Mouse (Mus musculus) testis, adult 2 months (tissue): ENCODE measurements around the gene Herc2. TPM values are rescaled to one million over a fixed set of nuclear protein-coding genes. Genes with fewer than 3 reads are reported as not detected.

Experiments
- H3K27ac ChIP-seq: fragments of 200-500 bp; 2 replicates; pipeline ENCODE4 v1.5.1; 2012; ENCODE audit warnings: low read depth, low read length; ENCODE audit not compliant: control insufficient read depth, insufficient read depth
- H3K27me3 ChIP-seq: fragments of 200-500 bp; 2 replicates; pipeline ENCODE4 v1.6.1; 2012; ENCODE audit warnings: mild to moderate bottlenecking, low read length, moderate library complexity; ENCODE audit not compliant: control insufficient read depth, insufficient read depth
- H3K36me3 ChIP-seq: fragments of 200-500 bp; 2 replicates; pipeline ENCODE4 v1.6.1; 2012; ENCODE audit warnings: mild to moderate bottlenecking, low read length; ENCODE audit not compliant: control insufficient read depth, insufficient read depth
- H3K4me1 ChIP-seq: fragments of 200-500 bp; 2 replicates; pipeline ENCODE4 v1.6.1; 2012; ENCODE audit warnings: low read length; ENCODE audit not compliant: control insufficient read depth, insufficient read depth
- H3K4me3 ChIP-seq: fragments of 200-500 bp; 2 replicates; pipeline ENCODE4 v1.5.1; 2012; ENCODE audit warnings: low read depth, mild to moderate bottlenecking, low read length, moderate library complexity, mixed read lengths; ENCODE audit not compliant: control insufficient read depth
- CTCF ChIP-seq: fragments of 200-500 bp; IDR thresholded peaks from 2 replicates; pipeline ENCODE4 v1.5.1; 2012; ENCODE audit warnings: low read depth, mild to moderate bottlenecking, inconsistent platforms, low read length, moderate library complexity; ENCODE audit not compliant: control insufficient read depth, insufficient read depth, insufficient replicate concordance
- POLR2A ChIP-seq: fragments of 200-500 bp; IDR thresholded peaks from 2 replicates; pipeline ENCODE4 v1.6.1; 2012; ENCODE audit warnings: low read depth, mild to moderate bottlenecking, inconsistent platforms, low read length, moderate library complexity; ENCODE audit not compliant: control insufficient read depth
- polyA plus RNA-seq: library from polyadenylated mRNA; depleted of rRNA; stranded (reverse); fragments of >200 nt; gene quantifications from 2 replicates; pipeline ENCODE4 v1.2.3, GENCODE M21; 2012

The Herc2 gene
- polyA plus RNA-seq, 1 experiment, result 25.6 TPM

- no peaks in the 10 kb centered on the region for H3K27me3 ChIP-seq
- peaks cover 4% of the 10 kb centered on the region; the same call in 1 of the 2 replicates for H3K36me3 ChIP-seq
- TF ChIP-seq POLR2A, result no peak
- no peak for TF ChIP-seq CTCF
- no peak overlapping the region for H3K27ac ChIP-seq
- H3K4me3 ChIP-seq, result no peak overlapping the region
- no peaks in the 10 kb centered on the region for H3K4me1 ChIP-seq
Measured at GRCm38 (mm10) chr7:56151885-56152676, 102.1 kb downstream of the Herc2 start.

GRCm38 (mm10) chr7:56153161-56153560 lies 103.2 kb downstream of the Herc2 start:
- Histone ChIP-seq H3K4me1 (no peaks in the 10 kb centered on the region), H3K27ac (no peak overlapping the region), H3K36me3 (peaks cover 4% of the 10 kb centered on the region; the same call in 1 of the 2 replicates), H3K27me3 (no peaks in the 10 kb centered on the region), H3K4me3 (no peak overlapping the region)
- TF ChIP-seq POLR2A (no peak), CTCF (no peak)

- Histone ChIP-seq H3K27ac (no peak overlapping the region), H3K4me3 (no peak overlapping the region), H3K27me3 (no peaks in the 10 kb centered on the region), H3K4me1 (no peaks in the 10 kb centered on the region), H3K36me3 (peaks cover 4% of the 10 kb centered on the region; the same call in 1 of the 2 replicates)
- no peak for TF ChIP-seq POLR2A
- TF ChIP-seq CTCF, result no peak
Measured at GRCm38 (mm10) chr7:56153625-56154024, 103.6 kb downstream of the Herc2 start.

- Histone ChIP-seq H3K4me3 (no peak overlapping the region), H3K4me1 (no peaks in the 10 kb centered on the region), H3K27me3 (no peaks in the 10 kb centered on the region), H3K36me3 (peaks cover 2% of the 10 kb centered on the region), H3K27ac (no peak overlapping the region)
- TF ChIP-seq POLR2A (no peak), CTCF (no peak)
Measured at GRCm38 (mm10) chr7:56163316-56163715, 113.3 kb downstream of the Herc2 start.

GRCm38 (mm10) chr7:56168713-56169112 lies 118.7 kb downstream of the Herc2 start:
- Histone ChIP-seq H3K27me3 (no peaks in the 10 kb centered on the region), H3K36me3 (peaks cover 2% of the 10 kb centered on the region), H3K27ac (no peak overlapping the region), H3K4me3 (no peak overlapping the region), H3K4me1 (no peaks in the 10 kb centered on the region)
- TF ChIP-seq CTCF (no peak), POLR2A (no peak)

GRCm38 (mm10) chr7:56177371-56177770 lies 127.4 kb downstream of the Herc2 start:
- Histone ChIP-seq H3K36me3 (peaks cover 3% of the 10 kb centered on the region), H3K27ac (no peak overlapping the region), H3K27me3 (no peaks in the 10 kb centered on the region), H3K4me1 (no peaks in the 10 kb centered on the region), H3K4me3 (no peak overlapping the region)
- no peak for TF ChIP-seq POLR2A

- TF ChIP-seq POLR2A (no peak), CTCF (no peak)
- H3K27ac ChIP-seq, result no peak overlapping the region
- H3K4me3 ChIP-seq, result no peak overlapping the region
- no peaks in the 10 kb centered on the region for H3K27me3 ChIP-seq
- peaks cover 4% of the 10 kb centered on the region; the same call in 1 of the 2 replicates for H3K36me3 ChIP-seq
- H3K4me1 ChIP-seq, result no peaks in the 10 kb centered on the region
Measured at GRCm38 (mm10) chr7:56191041-56191440, 141.0 kb downstream of the Herc2 start.

- Histone ChIP-seq H3K36me3 (peaks cover 4% of the 10 kb centered on the region; the same call in 1 of the 2 replicates), H3K4me3 (no peak overlapping the region), H3K27ac (no peak overlapping the region), H3K27me3 (no peaks in the 10 kb centered on the region), H3K4me1 (no peaks in the 10 kb centered on the region)
- TF ChIP-seq CTCF, result no peak
- no peak for TF ChIP-seq POLR2A
Measured at GRCm38 (mm10) chr7:56191661-56192060, 141.7 kb downstream of the Herc2 start.
